Mouse (Mus musculus) liver, adult (tissue): ENCODE measurements at regions not wholly inside any gene's neighbourhood (a gene's known extent, or its start where the extent isn't known, plus 50 kb on each side); places are given as distances from the start of the nearest gene placed in this dataset.

Experiments
- GATA4 ChIP-seq: IDR thresholded peaks from 2 replicates; pipeline ENCODE4 v1.6.1; 2014; ENCODE audit warnings: mild to moderate bottlenecking, low read length; ENCODE audit not compliant: insufficient replicate concordance

DNA sequence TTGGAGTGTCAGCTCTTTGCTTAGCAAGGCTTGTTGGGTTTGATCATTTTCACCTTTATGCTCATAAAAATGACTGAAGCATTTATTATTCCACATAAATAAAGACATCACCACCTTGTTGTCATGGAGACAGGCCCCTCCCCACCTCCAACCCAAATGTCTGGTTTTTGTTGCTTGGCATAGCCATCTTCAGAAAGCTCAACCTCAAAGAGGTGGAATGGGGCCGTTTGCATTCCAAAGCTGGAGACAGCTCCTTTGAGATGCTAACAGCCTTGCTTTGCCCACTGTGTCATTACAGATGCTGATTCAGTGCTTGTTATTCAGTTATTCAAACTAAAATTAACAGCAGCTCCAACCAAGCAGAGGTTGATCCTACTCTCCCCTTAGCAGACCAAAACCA lies 51.9 kb upstream of the Lgalsl start:
- no peak for TF ChIP-seq GATA4

DNA sequence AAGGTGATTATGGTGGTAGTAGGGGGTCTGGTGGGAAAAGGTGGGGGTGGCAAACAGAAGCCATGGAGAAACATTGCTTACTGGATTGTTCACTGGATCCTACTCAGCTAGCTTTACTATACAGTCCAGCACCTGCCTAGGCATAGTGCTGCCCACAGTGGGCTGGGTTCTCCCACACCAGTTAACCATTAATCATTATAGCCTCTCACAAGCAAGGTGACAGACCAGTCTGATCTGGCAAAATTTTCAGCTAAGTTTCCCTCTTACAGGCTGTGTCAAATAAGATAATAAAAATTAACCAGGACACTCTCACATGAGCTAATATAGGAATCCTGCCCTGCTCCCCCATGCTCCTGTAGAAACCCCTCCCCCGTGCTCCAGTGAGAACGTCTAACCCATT lies 53.1 kb upstream of the Lgalsl start:
- no peak for TF ChIP-seq GATA4

DNA sequence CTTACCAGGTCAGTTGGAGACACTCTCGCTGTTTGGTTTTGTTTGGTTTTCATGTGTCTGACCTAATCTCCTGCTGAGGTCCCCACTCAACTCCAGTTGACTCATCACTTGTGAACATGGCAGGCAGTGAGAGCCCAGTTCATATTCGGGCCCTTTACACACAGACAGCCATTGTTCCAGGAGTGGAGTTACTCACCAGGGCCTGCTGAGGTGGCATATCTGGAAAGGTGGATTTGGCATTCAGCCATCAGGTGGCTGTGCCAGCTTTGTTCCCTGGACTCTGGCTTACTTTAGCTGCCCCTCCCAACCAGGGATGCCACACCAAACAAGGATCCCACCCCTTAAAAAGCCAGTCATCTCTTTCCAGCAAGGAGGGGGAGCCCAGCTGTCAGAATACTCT lies 56.2 kb upstream of the Lgalsl start:
- TF ChIP-seq GATA4 = no peak

DNA sequence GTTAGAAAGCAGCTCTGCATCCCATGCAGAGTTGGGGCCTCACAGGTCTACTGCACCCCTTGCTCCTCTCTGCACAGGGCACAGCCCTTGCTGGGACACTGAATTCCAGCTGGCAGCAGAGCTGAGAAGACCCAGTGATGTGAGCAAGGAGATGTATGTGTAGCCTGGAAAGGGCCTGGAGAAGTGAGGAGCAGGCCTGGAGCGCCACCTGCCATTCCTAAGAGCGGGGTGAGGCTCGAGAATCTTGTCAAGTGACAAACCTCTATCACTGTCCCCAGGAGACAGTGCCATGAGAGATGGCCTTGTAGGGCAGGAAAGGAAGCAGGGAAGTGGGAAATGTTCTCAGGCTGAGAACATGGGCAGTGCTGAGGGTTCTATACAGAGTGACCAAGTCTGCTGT lies 59.6 kb upstream of the Lgalsl start:
- no peak for TF ChIP-seq GATA4

DNA sequence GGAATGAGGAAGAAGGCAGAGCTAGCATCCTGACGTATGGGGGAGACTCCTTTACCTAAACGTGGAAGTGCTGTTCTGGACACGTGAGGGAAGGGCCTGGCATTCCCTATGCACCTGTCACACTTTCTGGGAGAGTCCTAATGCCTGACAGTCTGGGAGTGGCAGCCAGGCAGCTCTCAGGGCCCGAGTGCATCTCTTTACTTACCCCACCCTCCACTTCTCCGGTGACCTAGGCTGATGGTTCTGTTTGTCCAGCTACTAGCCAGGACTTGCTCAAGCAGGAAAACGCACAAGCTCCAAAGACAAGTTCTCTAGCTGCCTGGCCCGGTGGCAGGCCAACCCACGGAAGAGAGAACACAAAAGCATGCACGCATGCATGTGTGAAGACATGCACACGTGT lies 60.9 kb upstream of the Lgalsl start:
- TF ChIP-seq GATA4 = no peak

DNA sequence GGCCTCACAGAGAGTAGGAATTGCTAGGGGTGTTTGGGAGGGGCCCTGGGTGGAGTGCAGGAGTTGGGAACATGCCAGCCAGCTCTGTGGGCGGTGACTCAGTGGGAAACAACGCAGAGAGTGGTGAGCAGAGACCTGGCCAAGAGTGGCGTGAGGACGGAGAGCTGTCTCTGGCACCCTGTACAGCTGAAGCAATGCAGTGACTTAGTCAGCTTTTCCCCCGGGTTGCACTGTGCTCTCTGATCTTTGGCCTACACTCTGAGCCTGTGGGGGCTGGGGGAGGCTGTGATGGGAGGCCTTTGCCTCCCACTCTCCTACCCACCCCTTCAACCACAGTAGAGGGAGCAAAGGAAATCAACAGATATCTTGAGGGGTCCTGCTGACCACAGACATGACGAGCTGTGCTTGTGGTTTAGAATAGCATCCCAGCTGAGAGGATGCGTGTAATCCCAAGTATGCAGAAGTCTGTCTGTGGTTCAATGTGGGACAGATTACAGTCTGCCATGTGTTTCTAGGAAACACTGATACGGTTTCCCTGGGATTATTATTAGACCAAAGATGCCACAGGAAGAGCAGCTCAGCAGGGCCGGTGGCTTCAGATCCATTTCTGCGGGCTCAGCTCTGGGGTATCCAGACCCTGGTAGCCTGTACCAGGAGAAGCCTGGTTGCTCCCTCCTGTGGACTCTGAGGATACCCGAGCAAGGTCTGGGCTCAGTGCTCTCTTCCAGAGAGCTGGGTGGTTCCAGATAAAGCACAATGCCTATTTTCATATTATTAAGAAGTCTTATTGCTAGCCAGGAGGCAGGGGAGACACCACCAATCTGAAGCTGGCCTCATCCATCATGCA lies 65.6 kb upstream of the Lgalsl start:
- TF ChIP-seq GATA4 = no peak

DNA sequence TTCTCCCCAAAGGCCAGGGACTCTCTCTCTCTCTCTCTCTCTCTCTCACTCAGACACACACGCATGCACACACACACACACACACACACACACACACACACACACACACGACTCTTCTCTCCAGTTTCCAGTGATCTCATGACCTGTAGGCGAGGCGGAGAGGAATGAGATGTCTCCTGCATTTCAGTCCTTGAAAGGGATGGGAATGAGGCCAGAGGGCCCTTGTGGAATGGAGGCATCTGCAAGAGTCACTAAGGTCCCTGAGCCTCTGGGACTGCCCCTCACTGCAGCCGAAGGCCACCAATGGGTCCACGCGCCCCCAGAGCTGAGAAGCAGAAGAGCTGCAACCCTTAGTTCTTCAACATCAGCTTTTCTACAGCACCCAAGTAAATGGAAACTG lies 66.6 kb upstream of the Lgalsl start:
- no peak for TF ChIP-seq GATA4

DNA sequence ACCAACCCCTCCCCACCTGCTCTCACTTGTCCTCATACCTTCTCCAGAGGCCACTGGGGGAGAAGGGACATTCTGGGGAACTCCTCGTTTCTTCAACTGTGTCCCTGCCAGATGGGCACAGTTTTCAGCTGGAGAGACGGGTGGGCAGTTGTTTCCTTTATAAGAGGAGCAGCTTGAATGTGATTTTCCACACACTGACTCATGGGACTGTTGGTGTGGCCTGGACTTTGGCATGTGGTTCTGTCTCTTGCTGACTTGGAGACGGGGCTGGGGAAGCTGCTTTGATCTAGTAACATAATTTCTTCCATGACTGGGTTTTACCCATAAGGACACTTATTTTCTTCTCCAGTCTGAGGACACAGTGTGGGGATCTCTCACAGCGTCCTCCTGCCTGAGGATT lies 67.7 kb upstream of the Lgalsl start:
- TF ChIP-seq GATA4 = no peak

DNA sequence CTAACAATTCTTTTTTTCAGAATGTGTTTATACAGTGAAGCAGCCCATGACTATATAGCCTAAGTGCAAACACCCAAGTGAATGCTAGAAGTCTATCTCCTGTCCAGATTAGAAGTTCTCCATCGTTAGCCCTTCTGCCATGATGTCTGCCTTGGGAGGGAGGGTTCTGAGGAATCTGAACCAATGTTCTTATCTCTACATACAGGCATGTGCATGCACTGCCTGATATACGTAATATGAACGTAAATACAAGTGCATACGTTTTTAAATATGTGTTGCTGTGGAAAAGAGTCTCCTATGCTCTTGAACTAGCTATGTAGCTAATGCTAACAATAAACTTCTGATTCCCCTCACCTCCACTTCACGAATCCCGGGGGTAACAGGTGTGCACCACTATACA lies 68.9 kb upstream of the Lgalsl start:
- TF ChIP-seq GATA4 = no peak

DNA sequence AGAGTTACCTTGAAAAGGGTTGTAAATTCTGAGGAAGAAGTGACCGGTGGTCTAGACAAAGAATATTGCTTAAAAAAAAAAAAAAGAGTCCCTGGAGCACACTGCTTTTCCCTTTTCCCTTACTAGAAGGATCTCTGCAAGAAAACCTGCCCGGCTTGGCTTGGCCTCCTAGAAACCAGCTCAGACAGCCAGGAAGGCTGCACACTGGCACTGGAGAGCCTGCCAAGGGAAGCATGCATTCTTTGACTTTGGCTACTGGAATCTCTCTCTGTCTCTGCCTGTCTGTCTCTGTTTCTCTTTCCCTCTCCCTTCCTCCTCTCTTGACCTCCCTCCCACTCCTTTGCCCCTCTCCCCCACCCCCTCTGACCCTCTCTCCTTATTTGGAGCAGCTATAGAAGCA lies 71.1 kb upstream of the Lgalsl start:
- no peak for TF ChIP-seq GATA4

DNA sequence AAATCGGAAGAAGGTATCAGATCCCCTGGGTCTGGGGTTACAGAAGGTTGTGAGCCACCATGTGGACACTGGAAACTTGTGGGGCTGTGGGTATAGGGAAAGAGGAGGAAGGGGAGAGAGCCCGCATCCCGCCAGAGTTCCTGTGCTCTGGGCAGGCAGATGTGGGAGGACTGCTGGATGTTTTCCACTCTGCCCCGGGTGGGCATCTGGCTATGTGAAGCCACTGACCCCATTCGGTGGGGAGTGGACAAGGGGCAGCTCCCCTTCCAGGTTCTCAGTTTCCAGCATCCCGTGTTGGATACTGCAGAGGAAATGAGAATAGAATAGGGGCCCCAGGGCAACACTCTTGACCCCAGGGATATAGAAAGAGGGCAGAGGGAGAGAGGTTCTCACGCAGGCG lies 72.1 kb upstream of the Lgalsl start:
- no peak for TF ChIP-seq GATA4

DNA sequence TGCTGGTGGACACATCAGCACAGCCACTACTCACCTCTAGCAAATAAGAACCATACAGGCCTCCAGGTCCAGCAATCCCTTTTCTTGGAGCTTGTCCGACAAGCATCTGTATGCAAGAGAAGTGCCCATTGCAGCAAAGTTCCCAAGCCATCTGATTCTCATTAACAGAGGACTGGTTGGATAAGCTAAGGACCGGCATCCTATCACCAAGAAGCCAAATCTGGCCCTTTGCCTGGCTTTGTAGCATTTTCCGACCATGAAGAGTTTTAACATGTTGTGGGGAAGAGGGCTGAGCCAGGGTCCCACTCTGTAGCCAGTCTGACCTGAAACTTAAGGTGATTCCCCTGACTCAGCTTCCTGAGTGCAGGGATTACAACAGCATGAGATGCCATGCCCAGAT lies 77.1 kb upstream of the Lgalsl start:
- no peak for TF ChIP-seq GATA4

DNA sequence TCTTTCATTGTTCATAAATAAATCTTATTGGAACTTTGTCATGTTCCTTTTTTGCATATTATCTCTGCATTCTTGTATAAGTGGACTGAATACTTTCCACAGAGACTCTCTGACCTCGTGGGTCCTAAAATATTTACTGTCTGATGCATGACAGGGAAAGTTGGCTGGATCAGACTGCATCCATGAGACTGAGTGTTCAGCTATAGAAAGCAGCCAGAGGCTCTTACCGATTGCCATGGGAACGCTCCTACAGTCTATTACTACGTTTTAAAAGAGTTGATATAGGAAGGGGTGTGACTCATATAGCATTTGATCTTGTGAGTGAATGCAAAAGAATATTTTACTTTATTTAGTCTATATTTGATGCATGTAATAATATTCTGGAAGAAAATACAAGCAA lies 77.6 kb upstream of the Lgalsl start:
- no peak for TF ChIP-seq GATA4

DNA sequence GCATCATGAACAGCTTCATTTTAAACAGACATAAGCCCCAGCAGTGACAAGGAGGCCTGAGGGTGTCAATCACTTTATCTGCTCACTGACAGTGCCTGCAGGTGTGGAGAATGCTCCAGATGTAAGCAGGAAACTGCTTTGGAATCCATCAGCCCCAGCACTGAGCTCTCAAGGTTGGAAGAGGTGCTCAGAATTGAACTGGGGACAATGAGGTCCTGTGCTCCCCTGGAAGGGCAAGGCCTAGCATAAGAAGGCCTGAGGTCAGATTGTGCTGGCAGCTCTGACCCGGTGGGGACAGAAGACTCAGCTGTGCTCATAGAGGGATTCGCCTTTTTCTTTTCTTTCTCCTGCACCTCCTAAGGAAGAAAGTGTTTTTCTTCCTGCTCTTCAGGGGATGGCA lies 82.2 kb upstream of the Lgalsl start:
- no peak for TF ChIP-seq GATA4

DNA sequence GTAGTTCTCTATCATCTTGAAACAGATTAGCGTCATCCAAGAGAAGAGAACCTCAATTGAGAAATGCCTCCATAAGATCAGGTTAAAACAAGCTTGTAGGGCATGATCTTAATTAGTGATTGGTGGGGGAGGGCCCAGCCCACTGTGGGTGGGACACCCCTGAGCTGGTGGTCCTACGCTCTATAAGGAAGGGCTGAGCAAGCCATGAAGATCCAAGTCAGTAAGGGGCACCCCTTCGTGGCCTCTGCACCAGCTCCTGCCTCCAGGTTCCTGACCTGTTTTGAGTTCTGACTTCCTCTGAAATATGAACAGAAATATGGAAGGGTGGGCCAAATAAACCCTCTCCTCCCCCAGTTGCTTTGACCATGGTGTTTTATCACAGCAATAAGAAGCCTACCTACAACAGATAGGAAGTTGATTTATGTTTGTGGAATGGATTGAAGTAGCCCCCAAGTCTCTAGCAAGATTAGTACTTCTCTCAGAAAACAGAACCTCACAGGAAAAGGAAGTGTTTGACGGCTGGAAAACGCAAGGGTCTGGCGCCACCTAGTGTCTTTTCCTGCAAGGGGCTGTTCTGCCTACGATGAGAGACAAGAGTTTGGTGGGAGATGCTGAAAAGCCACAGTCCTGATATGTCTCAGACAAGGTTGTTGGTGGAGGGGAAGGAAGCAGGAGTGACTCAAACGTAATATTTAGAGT lies 82.9 kb upstream of the Lgalsl start:
- TF ChIP-seq GATA4 = no peak

DNA sequence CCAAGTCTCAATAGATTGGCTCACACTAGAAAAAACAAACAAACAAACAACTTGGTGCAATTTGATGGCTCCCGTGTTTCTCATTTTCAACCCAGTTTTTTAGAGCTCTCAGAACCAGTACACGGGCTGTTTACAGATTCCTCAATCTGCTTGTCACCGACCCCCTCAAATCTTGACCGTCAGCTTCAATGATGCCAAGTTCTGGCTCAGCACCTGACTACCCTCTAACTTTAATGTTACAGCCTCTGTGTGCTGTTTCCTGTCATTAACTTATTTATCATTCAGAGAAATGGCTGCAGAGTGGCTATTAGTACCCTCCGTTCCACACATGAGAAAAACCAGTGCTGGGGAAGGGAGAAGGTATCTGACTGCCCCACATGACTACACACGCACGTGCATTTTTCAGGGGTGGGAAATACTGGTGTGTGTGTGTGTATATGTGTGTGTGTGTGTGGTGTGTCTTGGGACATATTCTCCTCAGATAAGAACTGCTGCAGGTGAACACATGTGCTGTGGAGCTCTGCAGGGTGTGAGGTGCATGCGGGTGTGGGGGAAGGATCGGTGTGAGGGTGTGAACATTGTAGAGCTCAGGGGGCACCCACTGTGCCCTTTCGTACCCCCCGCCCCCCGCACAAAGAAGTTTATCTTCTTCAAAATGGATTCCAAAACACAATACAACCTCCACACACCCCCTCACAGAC lies 83.6 kb upstream of the Lgalsl start:
- no peak for TF ChIP-seq GATA4

DNA sequence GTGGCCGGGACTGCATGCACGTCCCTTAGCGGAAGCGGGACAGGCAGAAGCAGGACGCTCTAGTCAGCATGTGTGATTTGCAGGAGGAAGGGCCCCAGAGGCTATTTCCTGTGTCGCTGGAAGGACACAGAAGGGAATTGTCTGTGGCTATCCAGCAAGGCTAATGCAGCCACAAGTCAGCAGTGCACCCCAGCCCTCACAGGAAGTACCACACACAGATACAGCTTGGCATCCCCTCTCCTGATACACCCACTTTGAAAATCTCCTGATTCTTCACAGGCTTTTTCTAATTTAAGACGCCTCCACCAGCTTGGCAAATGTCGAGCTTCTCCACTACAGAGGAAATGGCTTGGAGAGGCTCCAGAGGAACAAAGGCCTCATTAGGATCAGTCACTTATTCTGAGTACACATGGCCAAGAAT lies 84.3 kb upstream of the Lgalsl start:
- peak; percentile 89; the same call in 1 of the 2 replicates for TF ChIP-seq GATA4
